Comparison of ENCODE assay signal across 11 mouse cellular contexts in genomic region chr17:48299203-48299602, GRCm38 (mm10). TPM values are rescaled to one million over a fixed set of nuclear protein-coding genes. Genes with fewer than 3 reads are reported as not detected.
DNase-seq lines count a peak whose midpoint lies in the region; ATAC-seq and TF ChIP-seq lines count a peak whose summit lies in the region.
"Had no signal": no experiment of that assay in that cellular context is flagged by ENCODE, and none has a peak within 500 bp of the region (broad histone marks: within the 10 kb centered on the region; RNA-seq: fewer than 3 reads in every experiment).

Treml2 (plus strand) TSS chr17:48299498.

- H3K36me3 ChIP-seq in heart, postnatal 0 days (replicated peaks; ENCODE audit: control insufficient read depth, insufficient read depth, low read length): no peaks in the 10 kb centered on the region
- H3K36me3 ChIP-seq in heart, adult 2 months (ENCODE audit: control insufficient read depth, insufficient read depth, low read length): no peaks in the 10 kb centered on the region
- H3K36me3 ChIP-seq in G1E (replicated peaks): peaks cover 30% of the 10 kb centered on the region
- H3K36me3 ChIP-seq: embryonic facial prominence, embryonic 13.5 days; neural tube, embryonic 12.5 days had no signal

- 21% methylated on average over 3 of the region's 4 CpGs for WGBS in heart, postnatal 0 days
- 27% methylated on average over 3 of the region's 4 CpGs for WGBS in heart, adult 2 months

- no peak for TF ChIP-seq EP300 in heart, postnatal 0 days (IDR thresholded peaks at IDR 0.05; ENCODE audit: low read depth)
- TF ChIP-seq EP300 in heart, adult 2 months (IDR thresholded peaks at IDR 0.05; ENCODE audit: insufficient read depth, low read depth, low read length): no peak

- H3K9ac ChIP-seq in heart, postnatal 0 days (replicated peaks; ENCODE audit: low read depth, low read length): no peak within 1 kb of the TSS
- no peak within 1 kb of the TSS; the same call in 1 of the 2 replicates for H3K9ac ChIP-seq in heart, adult 2 months (ENCODE audit: low read depth, low read length)
- H3K9ac ChIP-seq: embryonic facial prominence, embryonic 13.5 days; neural tube, embryonic 12.5 days had no signal

- no peaks in the 10 kb centered on the region for H3K79me2 ChIP-seq in heart, adult 2 months (replicated peaks; ENCODE audit: control insufficient read depth, insufficient read depth, low read length)

- DNase-seq in heart, postnatal 0 days (ENCODE audit: low spot score): no peak
- DNase-seq in heart, adult 2 months: no peak
- peak; percentile 84 for DNase-seq in G1E (ENCODE audit: low spot score)
- DNase-seq in induced T-regulatory cell, adult 2 months (ENCODE audit: low read depth): peak; percentile 40
- no peak for DNase-seq in layer of hippocampus, adult 11-12 months (ENCODE audit: low spot score)
- DNase-seq in adrenal gland, adult 18-20 months (ENCODE audit: low spot score in 2 of 2): no peak
- no peak for DNase-seq in frontal cortex, postnatal 36 days (ENCODE audit: low spot score in 2 of 2)
- DNase-seq: left cerebral cortex, postnatal 4 days had no signal

- peak within 1 kb of the TSS; percentile 17; the same call in 1 of the 2 replicates for H3K4me3 ChIP-seq in heart, postnatal 0 days (ENCODE audit: low read depth, low read length)
- H3K4me3 ChIP-seq in heart, adult 2 months: no peak within 1 kb of the TSS
- H3K4me3 ChIP-seq in G1E (ENCODE audit: low read depth, low read length): peak within 1 kb of the TSS; percentile 76
- H3K4me3 ChIP-seq: embryonic facial prominence, embryonic 13.5 days; neural tube, embryonic 12.5 days had no signal

- H3K27me3 ChIP-seq in heart, postnatal 0 days (ENCODE audit: control insufficient read depth, insufficient read depth, low read length): no peaks in the 10 kb centered on the region
- H3K27me3 ChIP-seq in heart, adult 2 months (ENCODE audit: control insufficient read depth, insufficient read depth, low read length): no peaks in the 10 kb centered on the region
- no peaks in the 10 kb centered on the region for H3K27me3 ChIP-seq in G1E (ENCODE audit: insufficient read depth, low read length)
- H3K27me3 ChIP-seq: embryonic facial prominence, embryonic 13.5 days; neural tube, embryonic 12.5 days had no signal

- H3K4me1 ChIP-seq in heart, postnatal 0 days (ENCODE audit: control insufficient read depth, insufficient read depth): no peaks in the 10 kb centered on the region
- no peaks in the 10 kb centered on the region for H3K4me1 ChIP-seq in heart, adult 2 months (ENCODE audit: control insufficient read depth, insufficient read depth, low read length)
- peaks cover 81% of the 10 kb centered on the region for H3K4me1 ChIP-seq in G1E (ENCODE audit: insufficient read depth, low read depth, low read length)
- H3K4me1 ChIP-seq: embryonic facial prominence, embryonic 13.5 days; neural tube, embryonic 12.5 days had no signal

- H3K4me2 ChIP-seq in heart, postnatal 0 days (ENCODE audit: low read depth, low read length): peak within 1 kb of the TSS; percentile 8; the same call in 1 of the 2 replicates
- H3K4me2 ChIP-seq: embryonic facial prominence, embryonic 13.5 days; neural tube, embryonic 12.5 days had no signal

- H3K27ac ChIP-seq in heart, postnatal 0 days (ENCODE audit: low read depth): no peak within 1 kb of the TSS
- H3K27ac ChIP-seq in heart, adult 2 months: no peak within 1 kb of the TSS
- H3K27ac ChIP-seq: embryonic facial prominence, embryonic 13.5 days; neural tube, embryonic 12.5 days had no signal

- H3K9me3 ChIP-seq in heart, postnatal 0 days (replicated peaks; ENCODE audit: control insufficient read depth, low read length): no peaks in the 10 kb centered on the region
- no peaks in the 10 kb centered on the region for H3K9me3 ChIP-seq in G1E (replicated peaks)
- H3K9me3 ChIP-seq: embryonic facial prominence, embryonic 13.5 days; neural tube, embryonic 12.5 days had no signal

- TF ChIP-seq POLR2A in heart, adult 2 months (IDR thresholded peaks at IDR 0.05; ENCODE audit: insufficient read depth, low read depth, low read length): no peak

- no peak for ATAC-seq in heart, postnatal 0 days (ENCODE audit: insufficient read depth, low read depth)
- ATAC-seq in G1E (ENCODE audit: extremely low read depth, insufficient number of reproducible peaks, low FRiP score, poor library complexity, severe bottlenecking): peak; percentile 83
- no peak for ATAC-seq in monocyte, adult 5-6 weeks (replicated peaks; ENCODE audit: insufficient number of reproducible peaks, low FRiP score, low TSS enrichment, poor library complexity, severe bottlenecking)

- no peak for TF ChIP-seq CTCF in heart, postnatal 0 days (IDR thresholded peaks at IDR 0.05; ENCODE audit: low read depth)
- no peak for TF ChIP-seq CTCF in heart, adult 2 months (IDR thresholded peaks at IDR 0.05)
- no peak for TF ChIP-seq CTCF in G1E (IDR thresholded peaks at IDR 0.05; ENCODE audit: low read depth, low read length)

- intact Hi-C loops in heart, adult 2 months (cut with DNase I): no loop called here

RNA-seq across cellular contexts. Expression of gene Treml2, which starts in this region (rescaled TPM):
- 0.15 and 7.9 TPM in 2 replicates for total RNA-seq in heart, postnatal 0 days (2014; rRNA removed; ENCODE audit: low replicate concordance)
- not detected in 2 replicates for polyA plus RNA-seq in heart, postnatal 0 days (2015; fragmentation: Nextera tagmentation; extraction: Ambion mirVana)
- 1 to 10 TPM in 1 of 2 experiments, under 1 TPM in 1; 0.91 to 3.1 TPM for total RNA-seq in heart, adult 2 months (2021)
- polyA plus RNA-seq in heart, adult 2 months (2012; rRNA removed): 1.5 and 2.4 TPM in 2 replicates
- total RNA-seq in G1E (2014; fragmentation: Nextera tagmentation) (84.3 and 99.8 TPM in 2 replicates), G1E (2017) (63.4 and 71.0 TPM in 2 replicates)
- 14.3 and 15.6 TPM in 2 replicates for polyA plus RNA-seq in G1E (2012)
- 21.6 to 25.3 TPM (median 23.0 TPM) in 3 replicates for total RNA-seq in monocyte, adult 5-6 weeks (2017)
- total RNA-seq in adrenal gland, adult 18-20 months (2021): under 1 TPM; 0.46 to 0.48 TPM

Comparison
In these comparisons a context has a peak if more than half of its experiments do, and no peak if none do; other contexts are left out.
1. DNase-seq: peak in G1E (single experiment) and induced T-regulatory cell, adult 2 months (single experiment); none in heart, postnatal 0 days (single experiment), heart, adult 2 months (0 of 2), layer of hippocampus, adult 11-12 months (single experiment), adrenal gland, adult 18-20 months (0 of 2) and frontal cortex, postnatal 36 days (0 of 2).